Mouse (Mus musculus) heart, adult 2 months (tissue): Measurements from ENCODE around the gene Stx8. TPM values are rescaled to one million over a fixed set of nuclear protein-coding genes. Genes with fewer than 3 reads are reported as not detected.

Experiments used
- DNase-seq, 2 experiments: peaks; one replicate each; pipeline ENCODE4 v3.0.0; 2021
- H3K27ac ChIP-seq: fragments of 200-600 bp; 2 replicates; pipeline ENCODE4 v1.8.1; 2022
- H3K27me3 ChIP-seq: fragments of 200-500 bp; 2 replicates; pipeline ENCODE4 v1.6.1; 2012; ENCODE audit warnings: mild to moderate bottlenecking, low read length, inconsistent platforms, mixed read lengths; ENCODE audit not compliant: control insufficient read depth, insufficient read depth
- H3K36me3 ChIP-seq: fragments of 200-500 bp; 2 replicates; pipeline ENCODE4 v1.6.1; 2012; ENCODE audit warnings: low read length, inconsistent platforms; ENCODE audit not compliant: control insufficient read depth, insufficient read depth
- H3K4me1 ChIP-seq: fragments of 200-500 bp; 2 replicates; pipeline ENCODE4 v1.6.1; 2011; ENCODE audit warnings: low read length; ENCODE audit not compliant: control insufficient read depth, insufficient read depth
- H3K4me3 ChIP-seq: fragments of 200-600 bp; 2 replicates; pipeline ENCODE4 v1.8.1; 2022
- H3K79me2 ChIP-seq: fragments of 200-500 bp; replicated peaks from 2 replicates; pipeline ENCODE4 v1.6.1; 2012; ENCODE audit warnings: mild to moderate bottlenecking, inconsistent platforms, low read length, moderate library complexity, mixed read lengths; ENCODE audit not compliant: control insufficient read depth, insufficient read depth
- H3K9ac ChIP-seq: fragments of 200-500 bp; 2 replicates; pipeline ENCODE4 v1.6.1; 2012; ENCODE audit warnings: low read depth, mild to moderate bottlenecking, control low read depth, inconsistent platforms, low read length, mixed read lengths
- CTCF ChIP-seq: fragments of 200-600 bp; IDR thresholded peaks from 2 replicates; pipeline ENCODE4 v1.8.1; 2022; ENCODE audit warnings: antibody characterized with exemption, mild to moderate bottlenecking, moderate library complexity
- EP300 ChIP-seq: fragments of 200-500 bp; IDR thresholded peaks from 2 replicates; pipeline ENCODE4 v1.6.1; 2011; ENCODE audit warnings: low read depth, low read length, control low read depth; ENCODE audit not compliant: insufficient read depth
- POLR2A ChIP-seq: fragments of 200-500 bp; IDR thresholded peaks from 2 replicates; pipeline ENCODE4 v1.6.1; 2011; ENCODE audit warnings: mild to moderate bottlenecking, low read depth, low read length, control low read depth; ENCODE audit not compliant: insufficient read depth
- WGBS: fragments of 180-500 bp; shearing (Covaris S2); methylation state at CpG from one replicate; pipeline ENCODE4 v1.1.7; 2018; 5-methylcytosine and 5-hydroxymethylcytosine counted together
- intact Hi-C: fragments of 180-260 bp; cut with DNase I; formaldehyde crosslinking; loops from one replicate; pipeline ENCODE4 v1.15.1; 2025
- polyA plus RNA-seq: library from polyadenylated mRNA; depleted of rRNA; stranded (reverse); fragments of >200 nt; gene quantifications from 2 replicates; pipeline ENCODE4 v1.2.3, GENCODE M21; 2012
- total RNA-seq, 2 experiments: library from RNA; stranded (reverse); gene quantifications; 2 replicates each; pipeline ENCODE4 v1.2.3; 2021

Gene Stx8
- total and polyA plus RNA-seq, 3 experiments = 6.7 to 29.1 (median 22.6) TPM

DNA sequence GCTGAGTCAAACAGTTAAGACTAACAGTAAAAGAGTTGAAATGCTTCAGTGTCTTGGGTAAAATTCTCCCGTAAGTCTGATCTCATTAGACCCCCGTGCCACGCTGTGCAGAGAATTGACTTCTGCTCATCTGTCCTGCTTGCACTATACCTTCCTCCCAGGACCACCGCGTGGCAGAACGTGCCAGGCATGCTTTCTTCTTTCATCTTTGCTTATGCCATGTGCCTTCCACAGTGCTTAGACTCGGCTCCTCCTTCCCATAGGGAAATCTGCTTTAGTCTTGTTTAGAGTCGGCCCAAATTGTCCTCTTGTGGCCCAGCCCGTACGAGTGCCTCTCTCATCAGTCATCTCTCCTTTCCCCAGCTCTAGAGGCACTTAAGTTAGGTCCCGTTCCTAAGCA is 1.8 kb downstream of the Stx8 start:
- H3K79me2 ChIP-seq = no peaks in the 10 kb centered on the region
- H3K36me3 ChIP-seq = peaks cover 4% of the 10 kb centered on the region
- H3K27ac ChIP-seq = no peak overlapping the region
- H3K4me3 ChIP-seq = no peak overlapping the region
- H3K4me1 ChIP-seq = peaks cover 2% of the 10 kb centered on the region; the same call in 1 of the 2 replicates
- no peaks in the 10 kb centered on the region for H3K27me3 ChIP-seq
- no peak for TF ChIP-seq EP300
- no peak for TF ChIP-seq CTCF
- TF ChIP-seq POLR2A = no peak
- no peak for DNase-seq
- intact Hi-C loops = no loop called here
- no peak overlapping the region for H3K9ac ChIP-seq
- WGBS = 71% methylated on average over 11 of the region's 11 CpGs

- H3K79me2 ChIP-seq = no peaks in the 10 kb centered on the region
- WGBS = 43% methylated on average over 1 of the region's 1 CpGs
- TF ChIP-seq EP300 (no peak), CTCF (no peak), POLR2A (no peak)
- H3K36me3 ChIP-seq = peaks cover 4% of the 10 kb centered on the region
- no peaks in the 10 kb centered on the region; the same call in 1 of the 2 replicates for H3K4me1 ChIP-seq
- intact Hi-C loops = no loop called here
- no peak for DNase-seq
- H3K27me3 ChIP-seq = no peaks in the 10 kb centered on the region
- H3K4me3 ChIP-seq = no peak overlapping the region
- H3K9ac ChIP-seq = no peak overlapping the region
- no peak overlapping the region for H3K27ac ChIP-seq
These were observed 6.6 kb downstream of the Stx8 start for GRCm38 (mm10) chr11:67972606-67973005.

GRCm38 (mm10) chr11:67973225-67973624 is 7.2 kb downstream of the Stx8 start:
- Histone ChIP-seq H3K9ac (no peak overlapping the region), H3K79me2 (no peaks in the 10 kb centered on the region), H3K36me3 (peaks cover 4% of the 10 kb centered on the region), H3K27ac (no peak overlapping the region), H3K4me1 (no peaks in the 10 kb centered on the region; the same call in 1 of the 2 replicates), H3K27me3 (no peaks in the 10 kb centered on the region), H3K4me3 (no peak overlapping the region)
- TF ChIP-seq POLR2A = no peak
- no peak for TF ChIP-seq CTCF
- no peak for DNase-seq
- 70% methylated on average over 5 of the region's 5 CpGs for WGBS
- intact Hi-C loops = no loop called here

- TF ChIP-seq CTCF = peak; percentile 52
- TF ChIP-seq EP300 = no peak
- no peaks in the 10 kb centered on the region for H3K79me2 ChIP-seq
- WGBS = 17% methylated on average over 2 of the region's 2 CpGs
- intact Hi-C loops = loop anchor here (1.0 kb wide), 1 partner anchor 433 kb away; no protein-coding TSS in a partner anchor
- no peak overlapping the region for H3K9ac ChIP-seq
- peaks cover 4% of the 10 kb centered on the region for H3K36me3 ChIP-seq
- no peaks in the 10 kb centered on the region; the same call in 1 of the 2 replicates for H3K4me1 ChIP-seq
- no peak for DNase-seq
- no peak overlapping the region for H3K27ac ChIP-seq
- no peak overlapping the region for H3K4me3 ChIP-seq
- no peaks in the 10 kb centered on the region for H3K27me3 ChIP-seq
These were observed 9.3 kb downstream of the Stx8 start for GRCm38 (mm10) chr11:67975252-67975651.

GRCm38 (mm10) chr11:67983564-67983963 is 17.6 kb downstream of the Stx8 start:
- Histone ChIP-seq H3K27me3 (no peaks in the 10 kb centered on the region), H3K27ac (no peak overlapping the region), H3K36me3 (no peaks in the 10 kb centered on the region), H3K9ac (no peak overlapping the region), H3K79me2 (no peaks in the 10 kb centered on the region), H3K4me1 (no peaks in the 10 kb centered on the region), H3K4me3 (no peak overlapping the region)
- intact Hi-C loops = no loop called here
- TF ChIP-seq EP300 = no peak
- 85% methylated on average over 6 of the region's 6 CpGs for WGBS
- DNase-seq = no peak

- intact Hi-C loops = no loop called here
These were observed 25.2 kb downstream of the Stx8 start for GRCm38 (mm10) chr11:67991240-67991639.

More at GRCm38 (mm10) chr11:67991240-67991639, 25.2 kb downstream of the Stx8 start:
- 83% methylated on average over 4 of the region's 4 CpGs for WGBS
- no peak overlapping the region for H3K9ac ChIP-seq
- H3K36me3 ChIP-seq = no peaks in the 10 kb centered on the region
- H3K27ac ChIP-seq = no peak overlapping the region
- no peaks in the 10 kb centered on the region for H3K27me3 ChIP-seq
- no peak for TF ChIP-seq CTCF
- TF ChIP-seq EP300 = no peak
- no peak for TF ChIP-seq POLR2A
- no peaks in the 10 kb centered on the region for H3K79me2 ChIP-seq
- H3K4me1 ChIP-seq = no peaks in the 10 kb centered on the region
- DNase-seq = no peak
- no peak overlapping the region for H3K4me3 ChIP-seq
